Mouse (Mus musculus) CD4-positive, CD25-positive, alpha-beta regulatory T cell, adult 4 months (primary cell): ENCODE results near the gene Ip6k3. TPM values are rescaled to one million over a fixed set of nuclear protein-coding genes. Genes with fewer than 3 reads are reported as not detected.

ENCODE experiments used
- ATAC-seq: one replicate; pipeline ENCODE4 v1.8.0; 2017
- polyA plus RNA-seq, 2 experiments: library from polyadenylated mRNA; unstranded; fragments of 100-300 nt; shearing (Covaris generic); gene quantifications; one replicate each; pipeline ENCODE4 v1.2.1; 2017

Ip6k3 gene
- not detected for polyA plus RNA-seq

GRCm38 (mm10) chr17:27167545-27167944 lies at the start of gene Ip6k3:
Gene Ip6k3 (minus strand): TSS chr17:27167795.
- no peak for ATAC-seq

- ATAC-seq = no peak
Measured at GRCm38 (mm10) chr17:27212768-27213525, 45.4 kb upstream of the Ip6k3 start.

- no peak for ATAC-seq
Measured at GRCm38 (mm10) chr17:27212006-27212405, 44.4 kb upstream of the Ip6k3 start.

GRCm38 (mm10) chr17:27207113-27207707 lies 39.6 kb upstream of the Ip6k3 start:
- ATAC-seq = no peak

DNA sequence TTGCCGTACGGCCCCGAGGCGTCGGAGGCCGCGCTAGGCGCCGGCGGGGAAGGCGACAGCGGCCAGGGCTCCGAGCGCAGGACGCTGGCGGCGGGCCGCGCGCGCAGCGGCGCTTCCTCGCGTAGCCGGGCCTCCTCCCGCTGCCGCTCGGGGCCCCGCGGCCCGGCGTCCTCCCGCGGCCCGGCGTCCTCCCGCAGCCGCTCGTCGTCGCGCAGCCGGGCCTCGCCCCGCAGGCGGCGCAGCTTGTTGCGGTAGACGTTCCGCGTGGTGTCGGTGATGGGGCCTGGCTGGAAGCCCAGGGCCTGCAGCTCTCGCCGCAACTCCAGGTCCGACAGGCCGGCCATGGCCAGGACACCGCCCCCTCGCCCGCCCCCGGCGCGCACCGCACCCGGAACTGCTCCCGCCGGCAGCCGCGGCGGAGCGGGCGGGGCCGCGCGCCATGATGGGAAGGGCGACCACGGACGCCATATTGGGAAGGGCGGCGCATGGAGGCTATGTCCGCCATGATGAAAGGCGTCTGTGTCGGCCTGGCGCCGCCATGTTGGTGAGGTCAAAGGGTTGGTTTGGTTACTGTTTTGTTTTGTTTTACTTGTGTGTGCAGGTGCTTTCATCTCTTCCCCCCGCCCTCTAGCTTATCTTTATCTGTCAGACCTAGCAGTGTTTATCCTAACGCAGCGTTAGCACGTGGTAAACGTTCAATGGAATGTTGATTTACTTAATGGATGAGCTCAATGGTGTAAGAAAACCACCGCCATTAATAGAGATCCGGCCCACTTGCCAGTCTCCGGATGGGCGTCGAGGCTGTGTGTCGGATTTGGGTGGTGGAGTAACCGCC lies 36.7 kb upstream of the Ip6k3 start, which contains the start of gene Lemd2:
Lemd2 (minus strand) TSS at position 395 of the 835 bp plus-strand sequence.
- ATAC-seq = peak; percentile 89

DNA sequence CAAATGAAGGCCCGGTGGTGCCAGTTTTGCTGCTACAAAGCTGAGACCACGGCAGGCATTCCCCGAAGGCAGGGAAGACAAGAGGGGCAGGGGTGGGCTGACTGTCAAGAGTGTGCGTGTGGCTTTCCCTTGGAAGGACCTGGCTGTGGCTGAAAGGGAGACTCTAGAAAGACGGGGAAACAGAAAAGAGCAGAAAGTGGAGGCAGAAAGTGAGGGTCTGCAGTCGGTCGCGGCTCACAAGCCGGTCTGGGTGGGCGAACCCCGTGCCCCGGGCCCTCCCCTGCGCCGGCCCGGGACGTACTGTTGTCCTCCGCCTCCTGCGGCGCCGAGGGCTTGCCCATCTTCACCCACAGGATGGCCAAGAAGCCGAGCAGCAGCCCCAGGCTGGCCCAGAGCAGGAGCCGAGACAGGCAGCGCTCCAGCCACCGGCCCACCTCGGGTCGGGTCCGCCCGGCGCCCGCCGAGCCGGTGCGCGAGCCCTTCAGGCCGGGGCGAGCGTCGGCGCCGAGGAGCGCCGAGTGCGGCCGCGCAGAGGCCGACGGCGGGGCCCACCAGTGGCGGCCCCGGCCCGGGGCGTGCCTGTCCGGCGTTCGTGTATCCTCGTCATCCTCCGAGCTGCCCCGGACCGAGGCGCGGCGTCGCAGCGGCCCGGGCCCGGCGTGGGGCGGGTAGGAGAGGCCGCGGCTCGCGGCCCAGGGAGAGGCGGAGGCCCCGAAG lies 35.9 kb upstream of the Ip6k3 start:
- peak; percentile 43 for ATAC-seq

DNA sequence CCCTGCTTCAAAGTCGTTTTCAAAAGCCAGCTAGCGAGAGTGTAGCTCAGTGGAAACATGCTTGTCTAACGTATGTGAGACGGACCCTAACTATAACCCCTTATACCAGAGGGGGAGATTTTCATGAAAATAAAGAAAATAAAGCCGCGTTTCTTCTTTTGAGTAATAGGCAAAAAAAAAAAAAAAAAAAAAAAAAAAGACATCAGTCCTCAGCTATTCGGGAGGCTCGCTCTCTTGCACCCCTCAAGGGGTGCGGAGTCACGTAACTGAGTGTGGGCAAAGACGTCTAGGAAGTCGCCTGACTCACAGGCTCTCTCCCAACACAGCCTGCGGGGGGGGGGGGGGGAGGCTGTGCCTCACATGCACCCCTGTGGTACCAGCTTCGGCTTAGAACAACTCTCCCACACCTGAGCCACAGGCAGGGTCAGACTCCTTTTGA lies 35.3 kb upstream of the Ip6k3 start:
- no peak for ATAC-seq

GRCm38 (mm10) chr17:27201981-27202380 lies 34.4 kb upstream of the Ip6k3 start:
- no peak for ATAC-seq

DNA sequence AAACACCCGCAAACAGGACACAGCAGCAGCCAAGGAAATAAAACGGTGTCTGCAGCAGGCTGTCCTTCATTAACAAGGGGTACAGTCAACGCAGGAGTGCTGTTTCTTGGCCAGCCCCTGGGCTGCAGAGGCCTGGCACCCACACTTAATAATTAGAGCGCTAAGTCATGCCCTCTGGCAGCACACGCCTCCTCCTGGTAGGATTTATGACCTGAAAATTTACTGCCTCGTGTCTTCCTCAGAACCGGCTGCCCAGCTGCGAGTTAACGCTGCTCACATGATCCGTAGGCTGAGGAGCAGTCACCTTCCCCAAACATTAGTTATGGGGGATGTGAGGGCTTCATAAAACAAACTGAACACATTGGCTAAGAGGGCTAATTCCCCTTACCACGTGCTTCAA lies 33.2 kb upstream of the Ip6k3 start:
- ATAC-seq = no peak

DNA sequence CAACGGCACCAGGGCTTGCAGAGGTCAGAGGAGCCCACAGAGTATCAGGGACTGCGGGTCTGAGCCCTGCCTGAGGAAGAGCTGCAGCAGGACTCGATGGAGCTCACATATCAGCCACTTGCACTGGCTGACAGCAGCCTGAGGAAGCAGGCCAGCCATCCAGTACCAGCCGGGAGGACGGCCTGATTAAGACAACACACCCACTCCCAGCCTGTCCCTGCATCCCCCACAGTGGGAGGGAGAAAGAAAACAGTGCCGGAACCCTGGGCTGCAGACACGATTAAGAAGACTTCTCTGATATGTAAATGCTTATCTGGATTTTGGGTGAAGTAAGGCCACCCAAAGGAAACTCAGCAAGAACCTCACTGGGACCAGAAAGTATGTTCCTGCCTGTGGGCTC lies 32.3 kb upstream of the Ip6k3 start:
- no peak for ATAC-seq

- no peak for ATAC-seq
Measured at GRCm38 (mm10) chr17:27199205-27199604, 31.6 kb upstream of the Ip6k3 start.

GRCm38 (mm10) chr17:27196206-27196605 lies 28.6 kb upstream of the Ip6k3 start:
- no peak for ATAC-seq

DNA sequence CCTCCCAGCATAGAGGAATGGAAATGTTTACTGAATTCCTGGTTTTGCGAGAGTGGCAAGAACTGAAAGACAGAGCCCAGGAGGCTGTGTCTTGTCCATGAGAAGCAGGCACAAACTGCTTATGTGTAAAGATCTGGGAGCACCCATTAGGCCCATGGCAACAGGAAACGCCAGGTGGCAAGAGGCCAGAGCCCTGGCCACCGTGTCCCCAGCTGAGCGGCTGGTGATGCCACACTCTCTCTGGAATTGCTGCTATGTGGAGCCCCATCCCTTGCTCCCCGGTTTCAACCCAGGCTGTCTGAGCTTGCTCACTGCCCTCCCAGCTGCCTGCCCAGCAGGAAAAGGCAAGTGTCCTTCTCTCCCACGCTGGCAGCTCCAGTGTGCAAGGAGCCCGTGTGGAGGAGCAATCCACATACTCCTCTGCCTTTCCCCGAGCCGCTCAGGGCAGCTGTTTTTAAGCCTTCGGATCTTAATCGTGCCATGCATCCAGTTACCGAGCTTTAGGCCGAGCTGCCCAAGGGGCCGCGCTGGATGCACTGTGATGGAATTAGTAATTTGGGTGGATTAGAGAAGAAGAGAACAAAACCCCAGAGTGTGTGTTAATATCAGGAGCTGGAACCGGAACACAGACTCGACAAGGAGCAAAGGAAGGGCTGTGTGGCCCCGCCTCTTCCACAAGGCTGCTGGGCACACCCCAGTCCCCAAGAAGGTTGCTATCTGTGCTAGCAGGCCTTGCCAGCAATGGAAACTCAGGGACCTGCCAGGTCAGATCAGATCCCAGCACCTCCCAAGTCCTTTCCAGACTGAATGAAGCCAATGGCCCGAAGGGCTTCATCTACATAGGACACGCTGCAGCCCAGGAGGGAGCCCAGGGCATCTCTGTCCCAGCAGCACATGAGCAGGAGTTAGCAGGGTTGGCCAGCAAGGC lies 26.9 kb upstream of the Ip6k3 start:
- no peak for ATAC-seq

DNA sequence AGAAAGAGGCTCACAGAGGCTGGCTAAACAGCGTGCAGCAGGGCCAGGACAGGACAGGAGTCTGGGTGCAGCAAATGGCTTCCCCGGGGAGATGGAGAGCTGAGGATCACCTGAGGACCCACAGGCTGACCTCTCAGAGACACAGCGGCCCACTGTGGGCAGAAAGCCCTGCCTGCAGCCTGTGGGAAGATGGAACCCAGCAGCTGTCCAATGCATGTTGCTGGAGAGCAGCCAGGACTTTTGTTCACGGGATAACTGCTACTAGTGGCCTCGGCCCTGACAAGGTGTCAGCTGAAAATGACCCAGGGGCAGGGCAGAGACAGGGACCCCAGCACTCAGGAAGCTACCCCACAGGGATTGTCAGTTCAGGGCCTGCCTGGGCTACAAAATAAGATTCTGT lies 24.2 kb upstream of the Ip6k3 start:
- no peak for ATAC-seq

DNA sequence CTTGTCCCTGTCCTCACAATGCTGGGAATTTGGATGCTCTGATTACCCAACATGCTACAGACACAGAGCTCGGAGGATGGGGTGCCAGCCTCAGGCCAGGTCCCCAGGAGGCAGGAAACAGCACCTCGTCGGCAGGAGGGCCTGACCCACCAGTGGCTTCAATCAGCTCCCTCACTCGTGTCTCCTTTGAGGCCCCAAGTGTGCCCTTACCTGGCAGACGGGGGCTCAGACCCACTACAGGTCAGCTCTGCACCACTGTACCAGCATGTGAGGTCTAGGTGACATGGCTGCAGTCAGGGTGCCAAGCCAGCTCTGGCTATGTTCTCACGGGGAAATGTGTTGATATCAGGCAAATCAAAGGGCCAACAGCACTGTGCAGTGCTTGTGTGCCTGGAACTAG lies 23.6 kb upstream of the Ip6k3 start:
- ATAC-seq = no peak

- peak; percentile 79 for ATAC-seq
Measured at GRCm38 (mm10) chr17:27189640-27190216, 22.1 kb upstream of the Ip6k3 start.

DNA sequence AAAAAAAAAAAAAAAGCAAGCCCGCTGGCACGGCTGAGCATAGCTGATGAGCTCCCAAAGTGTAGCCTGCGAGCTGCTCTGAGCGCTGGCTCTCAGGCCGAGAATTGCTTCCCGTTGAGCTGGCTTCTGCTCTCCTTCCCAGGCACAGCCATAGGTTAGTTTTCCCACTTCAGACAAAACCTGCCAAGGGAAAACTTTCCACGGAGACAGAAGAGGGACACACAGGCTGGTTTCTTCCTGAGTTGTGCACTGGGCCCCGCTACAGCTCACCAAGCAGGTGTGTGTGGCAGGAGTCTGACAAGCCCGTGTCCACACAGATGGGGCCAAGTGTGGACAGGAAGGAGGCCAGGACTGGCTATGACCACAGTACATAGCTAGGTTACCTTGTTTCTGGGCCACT lies 21.3 kb upstream of the Ip6k3 start:
- ATAC-seq = no peak

GRCm38 (mm10) chr17:27187059-27187458 lies 19.5 kb upstream of the Ip6k3 start:
- no peak for ATAC-seq

- ATAC-seq = no peak
Measured at GRCm38 (mm10) chr17:27186068-27186467, 18.5 kb upstream of the Ip6k3 start.

DNA sequence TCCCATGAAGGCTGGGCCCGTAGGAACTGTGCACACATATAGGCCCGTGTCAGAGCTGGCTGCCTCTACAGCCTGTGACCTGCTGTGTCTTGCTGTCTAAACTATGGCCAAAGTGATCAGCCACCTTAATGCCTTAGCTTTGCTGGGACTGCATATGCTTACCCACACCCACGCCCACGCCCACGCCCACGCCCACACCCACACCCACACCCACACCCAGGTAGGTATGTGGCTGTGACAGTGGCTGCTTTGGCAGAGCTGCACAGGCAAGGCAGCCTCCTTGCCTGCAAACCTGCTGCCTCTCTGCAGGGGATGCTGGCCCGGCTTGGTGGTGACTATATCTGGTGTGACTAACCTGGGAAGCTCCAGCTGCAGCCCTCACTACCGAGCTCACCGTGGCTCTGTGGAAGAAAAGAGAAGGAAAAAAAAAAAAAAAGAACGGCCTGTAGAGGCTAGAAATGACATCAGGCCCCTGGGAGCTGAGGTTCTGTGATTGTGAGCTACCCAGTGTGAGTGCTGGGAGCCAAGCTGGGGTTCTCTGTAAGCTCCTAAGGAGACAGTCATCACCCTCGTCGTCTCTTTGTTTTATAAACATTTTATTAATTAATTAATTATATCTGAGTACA lies 16.2 kb upstream of the Ip6k3 start:
- no peak for ATAC-seq

DNA sequence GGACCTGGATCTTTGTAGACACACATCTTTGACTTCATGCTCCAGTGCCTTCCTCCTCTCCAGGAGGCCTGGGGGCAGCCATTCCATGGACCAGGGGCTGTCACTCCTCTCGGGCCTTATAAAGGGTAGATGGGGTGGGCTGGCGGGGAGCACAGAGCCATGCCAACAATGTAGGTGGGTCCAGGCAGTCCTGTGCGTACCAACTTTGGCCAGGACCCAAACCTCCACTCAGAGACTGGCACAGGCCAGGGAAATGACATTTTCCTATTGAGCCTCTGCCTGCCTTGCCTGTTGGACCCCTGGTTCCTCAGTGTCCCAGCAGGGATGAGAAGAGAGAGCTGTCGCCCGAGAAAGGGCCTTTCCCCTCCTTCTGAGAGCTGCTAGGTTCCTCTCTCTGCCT lies 14.8 kb upstream of the Ip6k3 start:
- no peak for ATAC-seq
